Mouse (Mus musculus): ENCODE measurements around the gene Fgd3.

DNA sequence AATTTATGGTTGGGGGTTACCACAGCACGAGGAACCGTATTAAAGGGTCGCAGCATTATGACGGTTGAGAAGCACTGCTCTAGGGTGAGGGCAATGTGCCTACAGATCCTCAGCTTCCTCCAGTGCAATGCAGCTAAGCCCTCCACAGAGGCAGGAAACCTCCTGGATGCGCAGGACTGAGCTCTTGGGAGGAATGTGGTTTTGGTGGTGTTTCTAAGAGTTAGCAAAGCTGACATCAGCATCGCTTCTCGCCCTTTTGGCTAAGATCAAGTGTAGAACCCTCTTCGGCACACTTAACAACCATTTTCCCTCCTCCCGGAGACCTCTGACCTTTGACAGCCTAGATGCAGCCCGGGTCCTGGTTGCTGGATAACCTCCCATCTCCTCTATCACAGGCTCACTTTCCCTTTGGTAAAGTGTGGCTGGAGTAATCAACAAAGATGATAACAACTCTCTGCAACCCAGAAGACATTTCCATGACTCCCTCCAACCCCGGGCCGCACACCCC is 72.8 kb downstream of the Fgd3 start:
- no peak for TF ChIP-seq CTCF (IDR thresholded peaks at IDR 0.05; ENCODE audit: insufficient read depth, low read length)
- no peak for TF ChIP-seq POLR2A (IDR thresholded peaks at IDR 0.05; ENCODE audit: borderline replicate concordance, extremely low read depth, low read depth, low read length)

All from lung, adult 2 months (tissue).